Mouse (Mus musculus): ENCODE results near the gene Arrb1. TPM values are rescaled to one million over a fixed set of nuclear protein-coding genes. Genes with fewer than 3 reads are reported as not detected.

Gene Arrb1
- polyA plus RNA-seq, 1 experiment = 10.3 TPM

DNA sequence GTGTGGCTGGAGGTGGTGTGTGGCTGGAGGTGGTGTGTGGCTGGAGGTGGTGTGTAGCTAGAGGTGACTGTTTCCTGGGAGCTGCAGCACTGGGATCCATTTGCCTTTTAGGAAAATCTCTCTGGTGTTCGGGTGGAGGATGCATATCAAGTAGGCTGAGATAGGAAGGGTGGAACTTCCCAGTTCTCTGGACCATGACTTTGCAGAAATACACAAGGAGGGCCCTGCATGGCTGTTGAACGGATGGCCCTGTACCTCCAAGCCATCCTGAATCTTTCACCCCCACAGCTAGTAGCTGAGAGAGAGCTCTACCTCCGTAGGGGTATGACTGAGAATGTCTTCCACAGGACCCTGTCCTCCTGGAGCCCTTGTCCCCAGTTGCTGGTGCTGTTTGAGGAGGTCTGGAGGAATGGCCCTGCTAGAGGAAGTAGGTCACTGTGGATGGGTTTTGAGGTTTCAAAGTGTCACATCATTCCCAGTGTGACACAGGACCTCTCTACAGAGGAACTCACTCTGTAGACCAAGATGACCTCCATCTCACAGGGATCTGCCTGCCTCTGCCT lies 3.8 kb upstream of the Arrb1 start:
- TF ChIP-seq MYOG (IDR thresholded peaks at IDR 0.05; ENCODE audit: control insufficient read depth, extremely low read depth, insufficient read length) (no peak), USF1 (IDR thresholded peaks at IDR 0.05; ENCODE audit: low read depth) (no peak), CTCF (IDR thresholded peaks at IDR 0.05; ENCODE audit: control insufficient read depth, insufficient read depth, insufficient read length) (no peak)
- no peak overlapping the region for H3K4me3 ChIP-seq (ENCODE audit: insufficient read depth, poor library complexity, severe bottlenecking)
- H3K79me3 ChIP-seq (ENCODE audit: low read depth) = no peaks in the 10 kb centered on the region
- H3K27me3 ChIP-seq (ENCODE audit: control insufficient read depth, insufficient read depth, insufficient read length) = no peaks in the 10 kb centered on the region
- no peaks in the 10 kb centered on the region for H3K36me3 ChIP-seq (ENCODE audit: control insufficient read depth, insufficient read depth)
- no peaks in the 10 kb centered on the region for H3K79me2 ChIP-seq (ENCODE audit: control insufficient read depth, insufficient read depth)
- H3ac ChIP-seq (ENCODE audit: control insufficient read depth, insufficient read length, low read depth) = no peak overlapping the region

DNA sequence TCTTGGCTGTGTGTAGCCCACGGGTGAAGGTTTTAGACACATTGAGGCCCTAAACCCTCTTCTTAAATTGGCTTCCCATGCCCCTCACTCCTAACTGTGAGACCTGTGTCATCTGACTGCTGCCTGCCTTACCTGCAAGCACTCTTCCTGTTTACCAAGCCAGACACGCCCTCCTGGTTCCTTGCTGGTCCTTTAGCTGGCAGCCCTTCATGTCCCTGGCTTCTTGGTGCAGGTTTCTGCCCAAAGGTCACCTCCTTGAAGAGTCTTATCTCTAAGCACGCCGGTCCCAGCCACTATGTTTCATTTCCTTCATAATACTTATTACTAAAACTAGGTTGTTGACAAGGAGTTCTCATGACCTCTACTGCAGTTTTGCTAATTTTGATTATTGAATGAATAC lies 2.7 kb upstream of the Arrb1 start:
- Histone ChIP-seq H3K27me3 (ENCODE audit: control insufficient read depth, insufficient read depth, insufficient read length) (no peaks in the 10 kb centered on the region), H3K79me2 (ENCODE audit: control insufficient read depth, insufficient read depth) (no peaks in the 10 kb centered on the region), H3K36me3 (ENCODE audit: control insufficient read depth, insufficient read depth) (no peaks in the 10 kb centered on the region), H3ac (ENCODE audit: control insufficient read depth, insufficient read length, low read depth) (no peak overlapping the region), H3K4me3 (ENCODE audit: insufficient read depth, poor library complexity, severe bottlenecking) (no peak overlapping the region), H3K79me3 (ENCODE audit: low read depth) (no peaks in the 10 kb centered on the region)
- TF ChIP-seq USF1 (IDR thresholded peaks at IDR 0.05; ENCODE audit: low read depth) = no peak
- no peak for TF ChIP-seq MYOD1 (IDR thresholded peaks at IDR 0.05; ENCODE audit: control insufficient read depth, insufficient read length, low read depth)
- no peak for TF ChIP-seq MAX (IDR thresholded peaks at IDR 0.05)
- no peak for TF ChIP-seq MYOG (IDR thresholded peaks at IDR 0.05; ENCODE audit: control insufficient read depth, extremely low read depth, insufficient read length)
- TF ChIP-seq CEBPB (IDR thresholded peaks at IDR 0.05; ENCODE audit: low read depth) = no peak
- no peak for TF ChIP-seq CTCF (IDR thresholded peaks at IDR 0.05; ENCODE audit: control insufficient read depth, insufficient read depth, insufficient read length)
- no peak for TF ChIP-seq FOSL1 (IDR thresholded peaks at IDR 0.05; ENCODE audit: insufficient read depth, low read length, poor library complexity, severe bottlenecking)

DNA sequence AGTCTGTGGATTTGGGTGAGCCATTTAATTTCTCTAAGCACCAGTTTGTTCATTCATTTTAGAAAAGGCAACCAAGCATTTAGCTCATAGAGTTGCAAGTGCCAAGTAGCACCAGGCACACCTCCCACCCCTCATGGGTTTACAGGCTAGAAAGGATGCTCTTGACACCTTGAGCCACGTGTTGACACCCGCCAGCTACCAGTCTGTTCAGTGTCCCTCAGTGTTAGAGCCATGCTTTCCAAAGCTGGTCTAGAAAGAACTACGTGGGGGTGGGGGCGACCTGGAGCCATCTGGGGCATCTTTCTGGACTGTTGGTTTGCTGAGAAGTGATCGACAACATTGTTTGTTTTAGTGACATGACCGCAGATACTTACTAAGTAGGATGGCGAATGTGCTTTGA lies 1.7 kb upstream of the Arrb1 start:
- H3K36me3 ChIP-seq (ENCODE audit: control insufficient read depth, insufficient read depth) = no peaks in the 10 kb centered on the region
- H3K27me3 ChIP-seq (ENCODE audit: control insufficient read depth, insufficient read depth, insufficient read length) = no peaks in the 10 kb centered on the region
- H3ac ChIP-seq (ENCODE audit: control insufficient read depth, insufficient read length, low read depth) = no peak overlapping the region
- H3K79me2 ChIP-seq (ENCODE audit: control insufficient read depth, insufficient read depth) = no peaks in the 10 kb centered on the region
- H3K4me3 ChIP-seq (ENCODE audit: insufficient read depth, poor library complexity, severe bottlenecking) = no peak overlapping the region
- TF ChIP-seq FOSL1 (IDR thresholded peaks at IDR 0.05; ENCODE audit: insufficient read depth, low read length, poor library complexity, severe bottlenecking) (no peak), CEBPB (IDR thresholded peaks at IDR 0.05; ENCODE audit: low read depth) (no peak), USF1 (IDR thresholded peaks at IDR 0.05; ENCODE audit: low read depth) (no peak), MYOD1 (IDR thresholded peaks at IDR 0.05; ENCODE audit: control insufficient read depth, insufficient read length, low read depth) (no peak), MAX (IDR thresholded peaks at IDR 0.05) (no peak), MYOG (IDR thresholded peaks at IDR 0.05; ENCODE audit: control insufficient read depth, extremely low read depth, insufficient read length) (no peak), CTCF (IDR thresholded peaks at IDR 0.05; ENCODE audit: control insufficient read depth, insufficient read depth, insufficient read length) (no peak)
- no peaks in the 10 kb centered on the region for H3K79me3 ChIP-seq (ENCODE audit: low read depth)

DNA sequence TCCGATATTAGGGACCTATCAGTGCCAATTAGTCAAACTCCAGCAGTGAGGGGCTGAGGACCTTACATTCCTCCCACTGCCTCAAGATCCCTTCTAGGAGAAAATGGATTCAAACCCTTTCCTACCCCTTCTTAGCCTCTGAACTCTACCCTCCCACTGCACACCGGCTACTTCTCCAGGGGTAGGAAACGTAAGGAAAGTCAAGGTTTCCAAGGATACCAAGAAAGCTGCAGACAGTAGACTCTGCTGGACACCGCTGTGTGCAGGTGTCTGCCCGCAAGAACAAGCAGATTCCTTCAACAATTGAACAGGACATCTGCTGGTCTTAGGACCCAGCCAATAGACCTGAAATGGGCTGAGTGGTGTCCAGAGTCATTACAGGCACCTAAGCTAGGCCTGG lies 765 bp upstream of the Arrb1 start:
- Histone ChIP-seq H3K79me2 (ENCODE audit: control insufficient read depth, insufficient read depth) (no peaks in the 10 kb centered on the region), H3K27me3 (ENCODE audit: control insufficient read depth, insufficient read depth, insufficient read length) (no peaks in the 10 kb centered on the region), H3K4me3 (ENCODE audit: insufficient read depth, poor library complexity, severe bottlenecking) (no peak overlapping the region), H3ac (ENCODE audit: control insufficient read depth, insufficient read length, low read depth) (no peak overlapping the region), H3K79me3 (ENCODE audit: low read depth) (no peaks in the 10 kb centered on the region), H3K36me3 (ENCODE audit: control insufficient read depth, insufficient read depth) (no peaks in the 10 kb centered on the region)
- no peak for TF ChIP-seq MYOG (IDR thresholded peaks at IDR 0.05; ENCODE audit: control insufficient read depth, extremely low read depth, insufficient read length)
- no peak for TF ChIP-seq MYOD1 (IDR thresholded peaks at IDR 0.05; ENCODE audit: control insufficient read depth, insufficient read length, low read depth)
- no peak for TF ChIP-seq FOSL1 (IDR thresholded peaks at IDR 0.05; ENCODE audit: insufficient read depth, low read length, poor library complexity, severe bottlenecking)
- no peak for TF ChIP-seq USF1 (IDR thresholded peaks at IDR 0.05; ENCODE audit: low read depth)
- TF ChIP-seq CTCF (IDR thresholded peaks at IDR 0.05; ENCODE audit: control insufficient read depth, insufficient read depth, insufficient read length) = no peak
- no peak for TF ChIP-seq MAX (IDR thresholded peaks at IDR 0.05)
- TF ChIP-seq CEBPB (IDR thresholded peaks at IDR 0.05; ENCODE audit: low read depth) = no peak

DNA sequence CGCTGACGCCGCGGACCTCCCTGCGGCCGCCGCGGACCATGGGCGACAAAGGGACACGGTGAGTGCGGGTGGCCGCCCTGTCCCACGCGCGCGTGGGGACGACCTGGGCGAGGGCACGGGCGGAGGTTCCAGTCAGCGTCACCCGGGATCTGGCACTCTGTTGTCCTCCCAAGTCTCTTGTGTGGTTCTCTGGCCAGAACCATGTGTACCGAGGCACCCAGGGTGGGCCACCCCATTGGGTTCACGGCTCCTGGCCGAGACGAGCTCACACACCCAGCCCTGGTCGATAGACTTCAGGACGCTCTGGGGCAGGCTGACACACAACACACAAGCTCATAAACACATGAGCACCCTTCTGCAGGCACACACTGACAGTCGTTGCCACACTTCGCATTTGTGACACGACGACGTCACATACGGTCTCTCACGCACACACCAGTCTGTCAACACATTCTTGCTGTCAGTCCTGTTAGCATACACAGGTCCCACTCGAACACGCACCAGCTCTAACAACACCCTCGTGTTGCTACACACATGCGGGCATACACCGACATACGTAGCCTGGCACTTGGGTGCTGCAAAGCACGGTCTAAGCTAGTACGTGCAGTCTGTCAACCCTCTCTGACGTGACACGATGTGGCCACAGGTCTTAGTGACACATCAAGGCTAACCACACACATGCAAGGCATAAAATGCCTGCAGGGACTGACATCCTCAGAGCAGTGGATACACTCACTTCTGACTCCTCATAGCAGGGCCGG lies 655 bp downstream of the Arrb1 start:
- peak overlapping the region; percentile 34 for H3K4me3 ChIP-seq (ENCODE audit: insufficient read depth, poor library complexity, severe bottlenecking)
- peak overlapping the region; percentile 75 for H3ac ChIP-seq (ENCODE audit: control insufficient read depth, insufficient read length, low read depth)
- no peaks in the 10 kb centered on the region for H3K36me3 ChIP-seq (ENCODE audit: control insufficient read depth, insufficient read depth)
- no peaks in the 10 kb centered on the region for H3K79me3 ChIP-seq (ENCODE audit: low read depth)
- no peak for TF ChIP-seq CTCF (IDR thresholded peaks at IDR 0.05; ENCODE audit: control insufficient read depth, insufficient read depth, insufficient read length)
- no peak for TF ChIP-seq MYOG (IDR thresholded peaks at IDR 0.05; ENCODE audit: control insufficient read depth, extremely low read depth, insufficient read length)
- no peaks in the 10 kb centered on the region for H3K27me3 ChIP-seq (ENCODE audit: control insufficient read depth, insufficient read depth, insufficient read length)
- no peaks in the 10 kb centered on the region for H3K79me2 ChIP-seq (ENCODE audit: control insufficient read depth, insufficient read depth)

All from C2C12 (cell line).